In the genomic region with DNA sequence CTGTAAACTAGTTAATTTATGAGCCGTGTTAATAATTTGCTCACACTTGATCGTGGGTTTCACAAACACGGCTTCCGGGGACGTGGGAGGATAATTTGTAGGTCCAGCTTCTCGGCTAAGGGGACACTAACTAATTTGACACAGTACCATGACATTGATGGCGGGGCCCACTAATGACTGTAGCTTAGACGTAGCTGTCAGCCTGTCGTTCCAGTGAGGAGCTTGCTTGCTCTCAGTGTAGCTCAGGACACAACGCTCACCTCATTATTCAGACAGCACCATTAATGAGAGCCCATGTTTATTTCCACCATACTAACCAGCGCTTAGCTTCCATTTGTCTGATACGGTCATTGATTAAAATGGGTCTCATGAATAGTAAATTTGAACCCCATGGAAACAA, we compare ENCODE assay signal across 17 mouse cellular contexts.
DNase-seq lines count a peak whose midpoint lies in the region; ATAC-seq lines count a peak whose summit lies in the region.
"Had no signal": no experiment of that assay in that cellular context is flagged by ENCODE, and none has a peak within 500 bp of the region (broad histone marks: within the 10 kb centered on the region; RNA-seq: fewer than 3 reads in every experiment).

No protein-coding gene starts in this region.

- no peak for DNase-seq in forebrain, embryonic 14.5 days (ENCODE audit: low spot score)
- no peak for DNase-seq in forebrain, embryonic 10.5 days (ENCODE audit: extremely low spot score, low spot score)
- peak; percentile 35 for DNase-seq in retina, embryonic 14.5 days (ENCODE audit: low spot score)
- DNase-seq in cerebellum, adult 9-10 months = no peak
- DNase-seq: adrenal gland, postnatal 10 days; cerebellum, adult 18-20 months; cerebellum, postnatal 10 days; embryo, embryonic 11 days; forebrain, postnatal 0 days; gastrocnemius, postnatal 14 days; kidney, adult 18-20 months had no signal

- H3K36me3 ChIP-seq in forebrain, embryonic 14.5 days (ENCODE audit: control insufficient read depth, insufficient read depth, low read length) = no peaks in the 10 kb centered on the region
- H3K36me3 ChIP-seq in forebrain, embryonic 10.5 days (replicated peaks) = no peaks in the 10 kb centered on the region; the same call in 1 of the 2 replicates
- no peaks in the 10 kb centered on the region for H3K36me3 ChIP-seq in neural tube, embryonic 12.5 days
- H3K36me3 ChIP-seq in neural tube, embryonic 15.5 days = no peaks in the 10 kb centered on the region
- H3K36me3 ChIP-seq: embryonic facial prominence, embryonic 12.5 days; heart, embryonic 12.5 days; hindbrain, embryonic 10.5 days; hindbrain, embryonic 15.5 days had no signal

- H3K4me1 ChIP-seq in forebrain, embryonic 14.5 days (ENCODE audit: control insufficient read depth, insufficient read depth, low read length) = peaks cover 9% of the 10 kb centered on the region; the same call in 1 of the 2 replicates
- peaks cover 44% of the 10 kb centered on the region for H3K4me1 ChIP-seq in forebrain, embryonic 10.5 days
- H3K4me1 ChIP-seq in neural tube, embryonic 12.5 days = peaks cover 13% of the 10 kb centered on the region
- no peaks in the 10 kb centered on the region for H3K4me1 ChIP-seq in neural tube, embryonic 15.5 days
- H3K4me1 ChIP-seq: embryonic facial prominence, embryonic 12.5 days; hindbrain, embryonic 15.5 days had no signal

- WGBS in forebrain, embryonic 14.5 days = 36% methylated on average over 12 of the region's 12 CpGs
- WGBS in forebrain, embryonic 10.5 days = 87% methylated on average over 12 of the region's 12 CpGs
- WGBS in neural tube, embryonic 12.5 days = 38% methylated on average over 12 of the region's 12 CpGs
- 35% methylated on average over 12 of the region's 12 CpGs for WGBS in neural tube, embryonic 15.5 days

- no peaks in the 10 kb centered on the region for H3K9me3 ChIP-seq in forebrain, embryonic 14.5 days (replicated peaks; ENCODE audit: control insufficient read depth, low read length)
- no peaks in the 10 kb centered on the region for H3K9me3 ChIP-seq in forebrain, embryonic 10.5 days
- no peaks in the 10 kb centered on the region for H3K9me3 ChIP-seq in neural tube, embryonic 12.5 days
- H3K9me3 ChIP-seq in neural tube, embryonic 15.5 days (replicated peaks) = no peaks in the 10 kb centered on the region
- H3K9me3 ChIP-seq: embryonic facial prominence, embryonic 12.5 days; heart, embryonic 12.5 days; hindbrain, embryonic 10.5 days; hindbrain, embryonic 15.5 days had no signal

- no peaks in the 10 kb centered on the region for H3K27me3 ChIP-seq in forebrain, embryonic 14.5 days (replicated peaks; ENCODE audit: control insufficient read depth, insufficient read depth, low read length)
- H3K27me3 ChIP-seq in forebrain, embryonic 10.5 days (ENCODE audit: poor library complexity, severe bottlenecking) = no peaks in the 10 kb centered on the region
- H3K27me3 ChIP-seq in neural tube, embryonic 12.5 days (replicated peaks) = no peaks in the 10 kb centered on the region
- no peaks in the 10 kb centered on the region for H3K27me3 ChIP-seq in neural tube, embryonic 15.5 days (replicated peaks)
- H3K27me3 ChIP-seq: embryonic facial prominence, embryonic 12.5 days; heart, embryonic 12.5 days; hindbrain, embryonic 15.5 days had no signal

- H3K4me2 ChIP-seq in forebrain, embryonic 14.5 days (ENCODE audit: low read length) = no peak overlapping the region
- H3K4me2 ChIP-seq in neural tube, embryonic 12.5 days (replicated peaks) = no peak overlapping the region
- H3K4me2 ChIP-seq in neural tube, embryonic 15.5 days = no peak overlapping the region
- H3K4me2 ChIP-seq: embryonic facial prominence, embryonic 12.5 days; heart, embryonic 12.5 days; hindbrain, embryonic 15.5 days had no signal

- no peak overlapping the region for H3K27ac ChIP-seq in forebrain, embryonic 14.5 days (ENCODE audit: low read depth, low read length)
- no peak overlapping the region for H3K27ac ChIP-seq in forebrain, embryonic 10.5 days
- H3K27ac ChIP-seq in neural tube, embryonic 12.5 days = no peak overlapping the region
- no peak overlapping the region for H3K27ac ChIP-seq in neural tube, embryonic 15.5 days (replicated peaks)
- H3K27ac ChIP-seq: embryonic facial prominence, embryonic 12.5 days; hindbrain, embryonic 10.5 days; hindbrain, embryonic 15.5 days had no signal

- peak; percentile 32; the same call in 1 of the 2 replicates for ATAC-seq in forebrain, embryonic 14.5 days
- ATAC-seq in neural tube, embryonic 12.5 days (ENCODE audit: low FRiP score, low read depth) = 0 out of 2 replicates have a peak, but pooled peaks have one; percentile 50
- ATAC-seq in neural tube, embryonic 15.5 days (ENCODE audit: low FRiP score) = no peak
- ATAC-seq: forebrain, postnatal 0 days had no signal

- H3K9ac ChIP-seq in forebrain, embryonic 14.5 days (ENCODE audit: low read length) = no peak overlapping the region
- no peak overlapping the region for H3K9ac ChIP-seq in neural tube, embryonic 12.5 days
- H3K9ac ChIP-seq in neural tube, embryonic 15.5 days (replicated peaks) = no peak overlapping the region
- H3K9ac ChIP-seq: embryonic facial prominence, embryonic 12.5 days; forebrain, postnatal 0 days; heart, embryonic 12.5 days; hindbrain, embryonic 15.5 days had no signal

- no peak overlapping the region for H3K4me3 ChIP-seq in forebrain, embryonic 14.5 days (ENCODE audit: low read depth, low read length)
- H3K4me3 ChIP-seq in forebrain, embryonic 10.5 days = no peak overlapping the region
- no peak overlapping the region for H3K4me3 ChIP-seq in neural tube, embryonic 12.5 days
- no peak overlapping the region for H3K4me3 ChIP-seq in neural tube, embryonic 15.5 days (replicated peaks)
- H3K4me3 ChIP-seq: embryonic facial prominence, embryonic 12.5 days; heart, embryonic 12.5 days; hindbrain, embryonic 10.5 days; hindbrain, embryonic 15.5 days had no signal
